Mouse (Mus musculus) neutrophil, adult 65 days (primary cell): ENCODE data around the gene Trappc13. TPM values are rescaled to one million over a fixed set of nuclear protein-coding genes. Genes with fewer than 3 reads are reported as not detected.

Source experiments
- total RNA-seq: library from RNA; stranded (reverse); gene quantifications from 2 replicates; pipeline ENCODE4 v1.2.4, GENCODE M21; 2023

The Trappc13 gene
- total RNA-seq = 15.0 and 16.1 TPM in 2 replicates

GRCm38 (mm10) chr13:104177796-104178649 lies at the start of gene Trappc13:
TSS of gene Trappc13 (minus strand) at chr13:104178469.

GRCm38 (mm10) chr13:104178650-104179121 lies 417 bp upstream of the Trappc13 start, which contains the start of gene Trim23:
TSS of gene Trim23 (plus strand) at chr13:104178797.

GRCm38 (mm10) chr13:104109288-104109815 lies 68.9 kb downstream of the Trappc13 start, which contains the start of the genes Nln and Sgtb:
TSS of gene Nln (minus strand) at chr13:104109614.
TSS of gene Sgtb (plus strand) at chr13:104109741.

Other genes starting within 250 kb of the Trappc13 start
- gene Nln, start 68.9 kb downstream of the Trappc13 start, total RNA-seq = 12.4 and 14.1 TPM in 2 replicates
- gene Sgtb, start 68.7 kb downstream of the Trappc13 start, total RNA-seq = not detected in 2 replicates
- gene Trim23, start 328 bp upstream of the Trappc13 start, total RNA-seq = 5.2 and 5.8 TPM in 2 replicates
- gene Cenpk, start 50.1 kb upstream of the Trappc13 start, total RNA-seq = 11.1 and 13.4 TPM in 2 replicates
- gene Ppwd1, start 50.4 kb upstream of the Trappc13 start, total RNA-seq = 21.3 and 22.6 TPM in 2 replicates
- 1.3 and 1.9 TPM in 2 replicates for gene Adamts6, start 109.4 kb upstream of the Trappc13 start, total RNA-seq